Mouse (Mus musculus): ENCODE results near the gene Bri3. TPM values are rescaled to one million over a fixed set of nuclear protein-coding genes. Genes with fewer than 3 reads are reported as not detected.

The Bri3 gene
- total RNA-seq, 2 experiments from 2014 or later = 7.6 to 9.0 TPM

- no peak for ATAC-seq (replicated peaks; ENCODE audit: low FRiP score, poor library complexity, severe bottlenecking)
Measured at GRCm38 (mm10) chr5:144387851-144388250, 143.6 kb downstream of the Bri3 start.

DNA sequence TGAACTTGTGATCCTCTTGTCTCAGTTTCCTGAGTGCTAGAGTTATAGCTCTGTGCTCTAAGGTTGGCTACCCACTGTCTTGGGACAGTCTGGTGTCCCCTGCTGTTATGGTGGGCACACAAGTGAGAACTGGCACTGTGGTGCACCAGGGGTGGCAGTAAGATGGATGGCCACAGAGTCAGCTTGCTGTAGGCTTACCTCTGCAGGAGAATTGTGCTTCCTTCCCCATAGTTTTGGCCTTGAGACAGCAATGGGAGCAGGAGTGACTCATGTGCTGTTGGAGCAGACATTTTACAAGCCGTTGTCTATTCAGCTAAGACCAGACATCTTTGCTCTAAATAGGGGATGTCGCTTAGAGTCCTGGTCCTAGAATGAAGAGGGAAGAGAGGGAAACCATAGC, 149.9 kb downstream of the Bri3 start:
- ATAC-seq (replicated peaks; ENCODE audit: low FRiP score, poor library complexity, severe bottlenecking) = no peak

DNA sequence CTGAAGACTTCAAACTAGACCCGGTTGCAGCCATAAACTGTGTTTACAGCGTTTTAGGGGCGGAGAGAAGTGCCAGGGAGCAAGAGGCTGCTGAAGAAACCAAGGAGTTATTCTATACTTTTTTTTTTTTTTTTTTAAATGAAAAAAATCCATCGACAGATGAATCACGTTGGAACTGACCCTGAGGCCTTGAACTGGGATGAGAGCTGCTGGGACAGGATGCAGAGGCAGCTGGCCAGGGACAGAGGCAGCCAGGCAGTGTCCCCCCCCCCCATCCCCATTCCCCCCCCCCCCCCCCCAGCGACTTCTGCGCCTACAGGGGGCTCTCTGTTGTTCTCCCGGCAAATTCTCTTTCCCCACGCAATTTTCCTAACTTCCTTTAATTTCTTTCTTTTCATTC, 153.3 kb downstream of the Bri3 start:
- no peak for ATAC-seq (replicated peaks; ENCODE audit: low FRiP score, poor library complexity, severe bottlenecking)

DNA sequence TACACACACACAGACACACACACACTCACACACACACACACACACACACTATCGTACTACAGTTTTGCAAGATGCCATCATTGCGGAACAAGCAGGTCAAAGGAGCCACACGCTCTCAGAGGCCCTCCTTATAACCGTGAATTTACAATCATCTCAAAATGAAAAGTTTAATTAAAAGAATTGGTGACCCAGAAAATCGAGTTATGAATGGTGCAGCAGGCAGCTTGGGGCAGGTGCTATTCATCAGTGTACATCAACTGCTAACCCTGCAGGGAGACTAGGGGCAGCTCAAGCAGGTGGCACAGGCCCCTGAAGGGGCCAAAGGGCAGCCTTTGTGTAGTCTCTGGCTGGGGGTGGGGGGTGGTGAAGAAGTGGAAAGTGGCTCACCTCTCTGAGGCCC, 156.6 kb downstream of the Bri3 start:
- ATAC-seq (replicated peaks; ENCODE audit: low FRiP score, poor library complexity, severe bottlenecking) = no peak

GRCm38 (mm10) chr5:144406256-144406655, 162.0 kb downstream of the Bri3 start:
- ATAC-seq (replicated peaks; ENCODE audit: low FRiP score, poor library complexity, severe bottlenecking) = no peak

GRCm38 (mm10) chr5:144410666-144411065, 166.4 kb downstream of the Bri3 start:
- ATAC-seq (replicated peaks; ENCODE audit: low FRiP score, poor library complexity, severe bottlenecking) = no peak

GRCm38 (mm10) chr5:144411702-144412101, 167.5 kb downstream of the Bri3 start:
- ATAC-seq (replicated peaks; ENCODE audit: low FRiP score, poor library complexity, severe bottlenecking) = no peak

DNA sequence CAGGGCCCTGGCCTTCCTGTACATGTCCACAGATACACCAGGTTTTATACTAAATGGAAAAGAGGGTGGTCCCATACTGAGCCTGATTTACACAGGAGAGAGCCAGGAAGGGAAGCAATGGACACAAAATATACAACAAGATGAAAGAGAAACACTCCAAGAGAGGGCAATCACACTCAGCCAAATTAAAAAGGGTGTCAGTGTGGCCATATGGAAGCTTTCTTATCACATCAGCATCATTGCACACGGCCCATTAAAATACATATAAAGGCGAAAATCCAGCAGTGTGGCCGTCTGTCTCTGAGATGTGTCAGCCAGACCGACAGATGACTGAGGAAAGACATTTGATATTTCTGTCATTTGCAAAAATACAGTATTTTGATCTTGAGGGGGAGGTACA, 168.5 kb downstream of the Bri3 start:
- no peak for ATAC-seq (replicated peaks; ENCODE audit: low FRiP score, poor library complexity, severe bottlenecking)

- ATAC-seq (replicated peaks; ENCODE audit: low FRiP score, poor library complexity, severe bottlenecking) = no peak
Measured at GRCm38 (mm10) chr5:144418456-144418855, 174.2 kb downstream of the Bri3 start.

DNA sequence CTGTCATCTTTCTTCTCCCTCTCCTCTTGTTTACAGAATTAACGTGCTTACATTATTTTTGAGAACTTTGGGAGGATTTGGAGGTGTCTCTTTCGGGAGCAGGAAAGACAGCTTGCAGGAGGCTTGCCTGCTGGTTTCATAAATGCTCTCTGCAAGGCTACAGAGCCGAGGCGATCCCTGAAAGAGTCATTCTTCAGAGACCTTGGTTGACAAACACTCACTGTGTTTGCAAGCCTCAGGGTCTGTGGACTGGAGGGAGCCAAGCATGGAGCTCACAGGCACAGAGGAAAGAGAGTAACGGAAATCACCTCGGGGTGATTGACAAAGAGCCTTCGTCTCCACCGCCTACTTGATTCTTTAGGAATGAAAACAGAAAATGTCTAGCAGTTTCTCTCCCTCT, 175.8 kb downstream of the Bri3 start:
- no peak for ATAC-seq (replicated peaks; ENCODE audit: low FRiP score, poor library complexity, severe bottlenecking)

GRCm38 (mm10) chr5:144426697-144427096, 182.5 kb downstream of the Bri3 start:
- ATAC-seq (replicated peaks; ENCODE audit: low FRiP score, poor library complexity, severe bottlenecking) = no peak

- no peak for ATAC-seq (replicated peaks; ENCODE audit: low FRiP score, poor library complexity, severe bottlenecking)
Measured at GRCm38 (mm10) chr5:144427861-144428260, 183.6 kb downstream of the Bri3 start.

DNA sequence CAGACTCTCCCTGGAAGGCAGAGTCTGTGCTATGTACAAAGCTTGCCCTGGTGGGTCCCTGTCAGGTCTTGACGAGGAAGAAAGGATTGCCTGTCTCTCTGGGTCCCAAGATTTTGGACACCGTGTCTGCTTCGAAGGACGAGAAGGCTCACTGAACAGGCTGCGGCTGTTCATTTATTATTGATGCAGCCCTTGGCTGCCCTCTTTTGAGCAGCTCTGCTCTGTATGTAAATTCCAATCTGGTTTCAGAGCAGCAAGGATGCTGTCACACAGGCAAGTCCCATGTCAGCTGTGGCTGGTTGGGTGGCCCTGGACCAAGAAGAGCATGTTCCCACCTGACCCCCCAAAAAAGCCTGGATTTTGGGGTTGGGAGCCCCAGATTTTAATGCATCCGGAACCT, 187.2 kb downstream of the Bri3 start:
- no peak for ATAC-seq (replicated peaks; ENCODE audit: low FRiP score, poor library complexity, severe bottlenecking)

DNA sequence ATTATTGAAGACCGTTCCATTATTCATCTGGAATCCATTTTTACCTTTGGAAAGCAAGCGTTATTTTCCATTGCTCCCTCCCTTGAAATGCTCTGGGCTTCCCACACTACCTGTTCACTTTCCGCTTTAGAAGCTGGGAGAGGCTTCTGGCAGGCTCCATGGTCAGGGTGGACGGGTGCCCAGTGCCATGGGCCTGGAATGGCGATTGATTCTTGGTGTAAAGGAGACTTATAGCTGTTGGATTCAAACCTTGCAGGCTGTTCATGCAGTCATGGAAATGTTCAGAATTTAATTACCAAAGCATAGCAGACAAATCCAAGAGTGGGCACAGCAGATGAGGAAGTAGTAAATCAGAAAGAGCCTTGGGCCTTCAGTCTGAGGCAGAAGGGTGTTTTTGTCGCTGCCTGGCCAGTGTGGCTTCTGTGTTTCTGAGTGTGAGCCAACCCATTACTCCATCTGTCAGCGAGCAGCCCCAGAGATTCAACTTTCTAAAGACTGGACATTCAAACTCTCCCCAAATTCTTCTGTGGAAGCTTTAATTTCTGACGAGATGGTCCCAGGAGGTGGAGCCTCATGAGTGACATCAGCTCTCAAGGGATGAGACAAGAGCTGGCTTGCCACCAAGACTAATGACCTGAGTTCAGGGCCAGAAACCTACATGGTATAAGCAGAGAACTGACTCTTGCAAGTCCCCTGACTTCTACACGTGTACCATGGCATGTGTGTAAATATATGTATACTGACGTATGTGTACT, 195.2 kb downstream of the Bri3 start:
- ATAC-seq (replicated peaks; ENCODE audit: low FRiP score, poor library complexity, severe bottlenecking) = no peak

DNA sequence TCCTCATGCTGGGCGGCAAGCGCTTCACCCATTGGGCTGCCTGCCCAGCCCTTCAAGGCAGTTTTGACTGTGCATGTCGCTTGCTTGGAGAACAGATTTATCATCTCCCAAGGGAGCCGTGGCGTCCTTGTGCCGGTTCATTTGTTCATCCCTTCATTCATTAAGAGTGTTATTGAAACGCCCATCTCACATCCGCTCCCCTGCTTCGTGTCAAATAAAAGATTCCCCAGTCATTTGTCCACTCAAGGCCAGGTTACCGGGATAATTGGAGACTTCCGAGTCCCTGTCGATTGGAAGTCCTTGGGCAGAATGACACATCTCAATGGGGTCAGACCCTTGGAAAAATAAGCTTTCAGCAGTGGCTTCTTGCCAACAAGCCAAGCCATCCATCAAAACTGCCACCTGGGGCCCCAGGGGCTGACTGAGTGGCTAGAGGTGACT, 197.6 kb downstream of the Bri3 start:
- no peak for ATAC-seq (replicated peaks; ENCODE audit: low FRiP score, poor library complexity, severe bottlenecking)

DNA sequence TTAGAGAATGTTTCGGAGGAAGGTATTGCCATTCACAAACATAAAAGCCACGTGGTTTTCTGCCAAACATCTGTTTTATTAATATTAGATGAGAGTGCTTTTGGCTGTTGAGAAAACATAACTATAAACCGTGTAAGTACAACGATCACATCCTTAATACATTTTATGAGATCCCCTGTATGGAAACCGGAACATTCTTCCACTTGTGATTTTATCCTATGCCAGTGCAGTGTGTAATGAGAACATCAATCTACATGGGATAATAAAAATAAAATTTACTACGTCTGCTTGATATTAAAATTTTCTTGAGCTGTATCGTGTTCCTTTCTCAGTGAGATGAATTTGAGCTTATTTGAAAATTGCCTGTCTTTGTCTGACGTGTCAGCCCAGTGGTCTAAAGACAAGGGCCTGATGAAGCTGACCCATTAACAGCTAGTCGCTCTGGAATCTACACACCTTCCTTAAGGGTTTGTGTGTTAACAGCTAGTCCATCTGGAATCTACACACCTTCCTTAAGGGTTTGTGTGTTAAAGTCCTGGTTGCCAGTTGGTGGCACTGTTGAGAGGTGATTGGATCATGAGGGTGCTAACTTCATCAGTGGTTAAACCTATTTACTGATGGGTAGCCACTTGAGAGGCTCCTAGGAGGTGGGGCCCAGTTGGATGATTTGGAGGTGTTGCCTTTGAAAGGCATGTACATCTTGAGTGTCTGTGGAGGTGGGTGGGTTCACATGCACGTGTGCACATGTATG, 202.4 kb downstream of the Bri3 start:
- no peak for ATAC-seq (replicated peaks; ENCODE audit: low FRiP score, poor library complexity, severe bottlenecking)

- no peak for ATAC-seq (replicated peaks; ENCODE audit: low FRiP score, poor library complexity, severe bottlenecking)
Measured at GRCm38 (mm10) chr5:144447226-144447616, 203.0 kb downstream of the Bri3 start.

- ATAC-seq (replicated peaks; ENCODE audit: low FRiP score, poor library complexity, severe bottlenecking) = no peak
Measured at GRCm38 (mm10) chr5:144447975-144448374, 203.7 kb downstream of the Bri3 start.

- no peak for ATAC-seq (replicated peaks; ENCODE audit: low FRiP score, poor library complexity, severe bottlenecking)
Measured at GRCm38 (mm10) chr5:144452776-144453455, 208.7 kb downstream of the Bri3 start.

DNA sequence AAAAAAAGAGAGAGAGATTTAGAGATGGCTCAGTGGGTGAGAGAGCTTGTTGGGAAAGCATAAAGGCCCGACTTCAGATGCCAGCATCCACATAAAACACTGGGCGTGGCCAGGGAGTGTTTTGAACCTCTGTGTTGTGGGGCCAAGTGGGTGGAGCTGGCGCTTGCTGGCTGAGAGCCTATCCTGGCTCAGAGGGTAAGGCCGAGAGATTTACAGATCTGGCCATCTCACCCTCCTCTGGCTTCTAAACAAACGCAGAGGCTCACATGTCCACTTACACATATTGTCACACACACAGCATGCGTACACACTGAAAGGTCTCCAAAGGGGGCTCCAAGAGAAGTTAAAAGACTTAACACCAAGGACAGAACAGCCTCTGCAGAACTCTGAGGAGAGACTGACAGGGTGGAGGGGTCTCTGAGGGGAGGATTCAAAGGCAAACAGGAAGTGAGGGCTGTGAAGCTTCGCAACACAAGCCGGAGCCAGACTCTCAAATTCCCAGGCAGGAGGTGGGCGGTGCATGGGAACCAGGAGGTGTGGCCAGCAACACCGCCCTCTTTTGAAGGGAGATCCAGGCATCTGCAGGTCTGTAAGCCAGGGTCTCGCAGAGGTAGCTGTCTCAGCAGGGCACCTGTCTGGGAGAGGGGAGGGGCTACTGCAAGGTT, 213.5 kb downstream of the Bri3 start:
- no peak for ATAC-seq (replicated peaks; ENCODE audit: low FRiP score, poor library complexity, severe bottlenecking)

All from erythroblast, adult 5-6 weeks (primary cell).